Mouse (Mus musculus): ENCODE data around the gene H2-T23. TPM values are rescaled to one million over a fixed set of nuclear protein-coding genes. Genes with fewer than 3 reads are reported as not detected.
A peak's percentile ranks its signal among the peaks of the same experiment; 100 is the strongest.
"Not testable (repeated sequence)": the region's sequence is repeated elsewhere in the genome, so short reads cannot be mapped to it uniquely, and the experiment has no call there.

Gene H2-T23
- 35.9 and 40.2 TPM in 2 replicates for polyA plus RNA-seq (2015; fragmentation: Nextera tagmentation; extraction: Ambion mirVana)

GRCm38 (mm10) chr17:36032351-36032875 lies at the start of gene H2-T23:
Gene H2-T23, minus strand, starts transcription at chr17:36032855.
- not testable (repeated sequence) for H3K9me3 ChIP-seq (ENCODE audit: control insufficient read depth, low read length); H3K27me3 ChIP-seq (ENCODE audit: control insufficient read depth, insufficient read depth, low read length); H3K4me1 ChIP-seq (replicated peaks; ENCODE audit: control insufficient read depth, insufficient read depth); H3K36me3 ChIP-seq (ENCODE audit: control insufficient read depth, insufficient read depth, low read length)
- peak within 1 kb of the TSS; percentile 13; the same call in 1 of the 2 replicates for H3K27ac ChIP-seq (replicated peaks)
- H3K4me2 ChIP-seq (replicated peaks; ENCODE audit: low read depth) = peak within 1 kb of the TSS; percentile 82
- peak within 1 kb of the TSS; percentile 56 for H3K4me3 ChIP-seq (ENCODE audit: low read depth, low read length)
- peak within 1 kb of the TSS; percentile 70 for H3K9ac ChIP-seq (ENCODE audit: low read length)
- ATAC-seq (ENCODE audit: low FRiP score, low TSS enrichment) (peak; percentile 38), DNase-seq (ENCODE audit: low spot score) (peak; percentile 56)
- WGBS = under 1% methylated on average over 25 of the region's 25 CpGs

- H3K4me1 ChIP-seq (replicated peaks; ENCODE audit: control insufficient read depth, insufficient read depth); H3K27me3 ChIP-seq (ENCODE audit: control insufficient read depth, insufficient read depth, low read length); H3K4me2 ChIP-seq (replicated peaks; ENCODE audit: low read depth); H3K9me3 ChIP-seq (ENCODE audit: control insufficient read depth, low read length); DNase-seq (ENCODE audit: low spot score); H3K36me3 ChIP-seq (ENCODE audit: control insufficient read depth, insufficient read depth, low read length); H3K4me3 ChIP-seq (ENCODE audit: low read depth, low read length); ATAC-seq (ENCODE audit: low FRiP score, low TSS enrichment); H3K9ac ChIP-seq (ENCODE audit: low read length); H3K27ac ChIP-seq (replicated peaks): not testable (repeated sequence)
Measured at GRCm38 (mm10) chr17:36081901-36082300, 49.2 kb upstream of the H2-T23 start.

GRCm38 (mm10) chr17:36060829-36061228 lies 28.2 kb upstream of the H2-T23 start:
- WGBS = 30% methylated on average over 2 of the region's 2 CpGs
- H3K9me3 ChIP-seq (ENCODE audit: control insufficient read depth, low read length) = no peaks in the 10 kb centered on the region
- no peak overlapping the region for H3K4me2 ChIP-seq (replicated peaks; ENCODE audit: low read depth)
- H3K27me3 ChIP-seq (ENCODE audit: control insufficient read depth, insufficient read depth, low read length) = no peaks in the 10 kb centered on the region
- TF ChIP-seq EP300 (optimal IDR thresholded peaks at IDR 0.05) (no peak), CTCF (IDR thresholded peaks at IDR 0.05; ENCODE audit: low read depth) (peak; percentile 82)
- ATAC-seq (ENCODE audit: low FRiP score, low TSS enrichment) = 0 out of 2 replicates have a peak, but pooled peaks have one; percentile 36
- no peaks in the 10 kb centered on the region for H3K36me3 ChIP-seq (ENCODE audit: control insufficient read depth, insufficient read depth, low read length)
- H3K4me1 ChIP-seq (replicated peaks; ENCODE audit: control insufficient read depth, insufficient read depth) = no peaks in the 10 kb centered on the region
- H3K27ac ChIP-seq (replicated peaks) = no peak overlapping the region
- no peak overlapping the region for H3K4me3 ChIP-seq (ENCODE audit: low read depth, low read length)
- peak; percentile 74 for DNase-seq (ENCODE audit: low spot score)
- H3K9ac ChIP-seq (ENCODE audit: low read length) = no peak overlapping the region

- not testable (repeated sequence) for H3K4me3 ChIP-seq (ENCODE audit: low read depth, low read length); H3K36me3 ChIP-seq (ENCODE audit: control insufficient read depth, insufficient read depth, low read length); H3K4me1 ChIP-seq (replicated peaks; ENCODE audit: control insufficient read depth, insufficient read depth); H3K9me3 ChIP-seq (ENCODE audit: control insufficient read depth, low read length); H3K9ac ChIP-seq (ENCODE audit: low read length); DNase-seq (ENCODE audit: low spot score); H3K27ac ChIP-seq (replicated peaks); H3K4me2 ChIP-seq (replicated peaks; ENCODE audit: low read depth); H3K27me3 ChIP-seq (ENCODE audit: control insufficient read depth, insufficient read depth, low read length)
- WGBS = 63% methylated on average over 1 of the region's 1 CpGs
- ATAC-seq (ENCODE audit: low FRiP score, low TSS enrichment) = 0 out of 2 replicates have a peak, but pooled peaks have one; percentile 29
Measured at GRCm38 (mm10) chr17:36058362-36058761, 25.7 kb upstream of the H2-T23 start, which contains the start of gene Gm11127. Gene Gm11127, minus strand, starts transcription at chr17:36058371.

- not testable (repeated sequence) for H3K36me3 ChIP-seq (ENCODE audit: control insufficient read depth, insufficient read depth, low read length); H3K9me3 ChIP-seq (ENCODE audit: control insufficient read depth, low read length); H3K4me2 ChIP-seq (replicated peaks; ENCODE audit: low read depth); H3K4me1 ChIP-seq (replicated peaks; ENCODE audit: control insufficient read depth, insufficient read depth); ATAC-seq (ENCODE audit: low FRiP score, low TSS enrichment); H3K9ac ChIP-seq (ENCODE audit: low read length); H3K27me3 ChIP-seq (ENCODE audit: control insufficient read depth, insufficient read depth, low read length); H3K27ac ChIP-seq (replicated peaks); H3K4me3 ChIP-seq (ENCODE audit: low read depth, low read length); DNase-seq (ENCODE audit: low spot score)
- WGBS = 92% methylated on average over 23 of the region's 25 CpGs
Measured at GRCm38 (mm10) chr17:36057927-36058326, 25.3 kb upstream of the H2-T23 start.

- peak overlapping the region; percentile 63 for H3K4me2 ChIP-seq (replicated peaks; ENCODE audit: low read depth)
- no peaks in the 10 kb centered on the region for H3K27me3 ChIP-seq (ENCODE audit: control insufficient read depth, insufficient read depth, low read length)
- DNase-seq (ENCODE audit: low spot score) (no peak), ATAC-seq (ENCODE audit: low FRiP score, low TSS enrichment) (no peak)
- WGBS = 77% methylated on average over 3 of the region's 3 CpGs
- H3K4me3 ChIP-seq (ENCODE audit: low read depth, low read length) = peak overlapping the region; percentile 41
- H3K9ac ChIP-seq (ENCODE audit: low read length) = peak overlapping the region; percentile 45; the same call in 1 of the 2 replicates
- TF ChIP-seq EP300 (optimal IDR thresholded peaks at IDR 0.05) = no peak
- TF ChIP-seq CTCF (IDR thresholded peaks at IDR 0.05; ENCODE audit: low read depth) = no peak
- no peaks in the 10 kb centered on the region for H3K36me3 ChIP-seq (ENCODE audit: control insufficient read depth, insufficient read depth, low read length)
- H3K27ac ChIP-seq (replicated peaks) = peak overlapping the region; percentile 49; the same call in 1 of the 2 replicates
- H3K9me3 ChIP-seq (ENCODE audit: control insufficient read depth, low read length) = no peaks in the 10 kb centered on the region
- H3K4me1 ChIP-seq (replicated peaks; ENCODE audit: control insufficient read depth, insufficient read depth) = no peaks in the 10 kb centered on the region
Measured at GRCm38 (mm10) chr17:36043286-36043685, 10.6 kb upstream of the H2-T23 start.

- Histone ChIP-seq H3K27ac (replicated peaks) (peak within 1 kb of the TSS; percentile 49; the same call in 1 of the 2 replicates), H3K4me2 (replicated peaks; ENCODE audit: low read depth) (peak within 1 kb of the TSS; percentile 63), H3K9ac (ENCODE audit: low read length) (peak within 1 kb of the TSS; percentile 47), H3K4me3 (ENCODE audit: low read depth, low read length) (peak within 1 kb of the TSS; percentile 41)
- WGBS = under 1% methylated on average over 12 of the region's 12 CpGs
- not testable (repeated sequence) for H3K9me3 ChIP-seq (ENCODE audit: control insufficient read depth, low read length); H3K36me3 ChIP-seq (ENCODE audit: control insufficient read depth, insufficient read depth, low read length); H3K4me1 ChIP-seq (replicated peaks; ENCODE audit: control insufficient read depth, insufficient read depth); H3K27me3 ChIP-seq (ENCODE audit: control insufficient read depth, insufficient read depth, low read length)
- DNase-seq (ENCODE audit: low spot score) = peak; percentile 60
- peak; percentile 94 for ATAC-seq (ENCODE audit: low FRiP score, low TSS enrichment)
Measured at GRCm38 (mm10) chr17:36042610-36043169, 10.0 kb upstream of the H2-T23 start, which contains the start of the genes H2-T22 and Gm6034. Gene H2-T22, minus strand, starts transcription at chr17:36042747. Gene Gm6034, plus strand, starts transcription at chr17:36042961.

- DNase-seq (ENCODE audit: low spot score); H3K36me3 ChIP-seq (ENCODE audit: control insufficient read depth, insufficient read depth, low read length); H3K27ac ChIP-seq (replicated peaks); H3K27me3 ChIP-seq (ENCODE audit: control insufficient read depth, insufficient read depth, low read length); H3K9me3 ChIP-seq (ENCODE audit: control insufficient read depth, low read length); H3K4me1 ChIP-seq (replicated peaks; ENCODE audit: control insufficient read depth, insufficient read depth): not testable (repeated sequence)
- under 1% methylated on average over 19 of the region's 19 CpGs for WGBS
- peak; percentile 68 for ATAC-seq (ENCODE audit: low FRiP score, low TSS enrichment)
- Histone ChIP-seq H3K4me2 (replicated peaks; ENCODE audit: low read depth) (peak overlapping the region; percentile 63), H3K9ac (ENCODE audit: low read length) (peak overlapping the region; percentile 47), H3K4me3 (ENCODE audit: low read depth, low read length) (peak overlapping the region; percentile 41)
Measured at GRCm38 (mm10) chr17:36042055-36042454, 9.4 kb upstream of the H2-T23 start.

GRCm38 (mm10) chr17:36040604-36041003 lies 7.9 kb upstream of the H2-T23 start:
- not testable (repeated sequence) for DNase-seq (ENCODE audit: low spot score); H3K4me2 ChIP-seq (replicated peaks; ENCODE audit: low read depth); H3K9me3 ChIP-seq (ENCODE audit: control insufficient read depth, low read length); ATAC-seq (ENCODE audit: low FRiP score, low TSS enrichment); H3K4me1 ChIP-seq (replicated peaks; ENCODE audit: control insufficient read depth, insufficient read depth); H3K27ac ChIP-seq (replicated peaks); H3K9ac ChIP-seq (ENCODE audit: low read length); H3K27me3 ChIP-seq (ENCODE audit: control insufficient read depth, insufficient read depth, low read length); H3K4me3 ChIP-seq (ENCODE audit: low read depth, low read length); H3K36me3 ChIP-seq (ENCODE audit: control insufficient read depth, insufficient read depth, low read length)
- WGBS = 89% methylated on average over 2 of the region's 2 CpGs

All from stomach, postnatal 0 days (tissue).